Mouse (Mus musculus) forebrain, embryonic 11.5 days (tissue): ENCODE results near the gene Alox15. TPM values are rescaled to one million over a fixed set of nuclear protein-coding genes. Genes with fewer than 3 reads are reported as not detected.
"Not testable (repeated sequence)": the region's sequence is repeated elsewhere in the genome, so short reads cannot be mapped to it uniquely, and the experiment has no call there.

Experiments
- ATAC-seq: fragments of 200-750 bp; cut with Nextera tagmentation; replicated peaks from 2 replicates; pipeline ENCODE4 v1.8.0; 2017; ENCODE audit warnings: moderate TSS enrichment; ENCODE audit not compliant: low FRiP score
- DNase-seq: peaks from one replicate; pipeline ENCODE4 v3.0.0-alpha.2; 2017; ENCODE audit warnings: low spot score
- H3K27ac ChIP-seq: fragments of 300-500 bp; sonication (generic); 2 replicates; pipeline ENCODE4 v1.5.1; 2014; ENCODE audit warnings: low read depth, low read length
- H3K27me3 ChIP-seq: fragments of 300-500 bp; sonication (generic); 2 replicates; pipeline ENCODE4 v1.6.1; 2014; ENCODE audit warnings: mild to moderate bottlenecking, low read length, mixed read lengths; ENCODE audit not compliant: control insufficient read depth, insufficient read depth
- H3K36me3 ChIP-seq: fragments of 300-500 bp; sonication (generic); 2 replicates; pipeline ENCODE4 v1.6.1; 2014; ENCODE audit warnings: mild to moderate bottlenecking, low read length, moderate library complexity, mixed read lengths; ENCODE audit not compliant: control insufficient read depth, insufficient read depth
- H3K4me1 ChIP-seq: fragments of 300-500 bp; sonication (generic); replicated peaks from 2 replicates; pipeline ENCODE4 v1.6.1; 2014; ENCODE audit warnings: low read length, mixed read lengths; ENCODE audit not compliant: control insufficient read depth, insufficient read depth
- H3K4me2 ChIP-seq: fragments of 300-500 bp; sonication (generic); 2 replicates; pipeline ENCODE4 v1.6.1; 2014; ENCODE audit warnings: low read depth, mild to moderate bottlenecking, low read length, moderate library complexity, mixed read lengths; ENCODE audit not compliant: severe bottlenecking
- H3K4me3 ChIP-seq: fragments of 300-500 bp; sonication (generic); 2 replicates; pipeline ENCODE4 v1.5.1; 2014; ENCODE audit warnings: low read depth, low read length
- H3K9ac ChIP-seq: fragments of 300-500 bp; sonication (generic); 2 replicates; pipeline ENCODE4 v1.6.1; 2014; ENCODE audit warnings: low read length
- H3K9me3 ChIP-seq: fragments of 300-500 bp; sonication (generic); 2 replicates; pipeline ENCODE4 v1.6.1; 2016; ENCODE audit warnings: low read length, mixed read lengths; ENCODE audit not compliant: control insufficient read depth
- WGBS: fragments of 180-500 bp; shearing (Covaris S2); extraction: QIAGEN DNeasy Blood & Tissue Kit; methylation state at CpG from one replicate; pipeline ENCODE4 v1.1.7; 2014; 5-methylcytosine and 5-hydroxymethylcytosine counted together
- polyA plus RNA-seq: library from polyadenylated mRNA; unstranded; fragments of >200 nt; fragmentation: Nextera tagmentation; extraction: Ambion mirVana; gene quantifications from 2 replicates; pipeline ENCODE4 v1.2.1, GENCODE M21; 2014

Gene Alox15
- polyA plus RNA-seq, 1 experiment from 2014 or later, result 0.17 TPM

GRCm38 (mm10) chr11:70372396-70372795 is 20.6 kb upstream of the Alox15 start:
- no peak overlapping the region for H3K27ac ChIP-seq
- no peaks in the 10 kb centered on the region for H3K36me3 ChIP-seq
- DNase-seq (no peak), ATAC-seq (no peak)
- H3K4me1 ChIP-seq, result no peaks in the 10 kb centered on the region
- no peaks in the 10 kb centered on the region for H3K27me3 ChIP-seq
- no peak overlapping the region for H3K4me3 ChIP-seq
- H3K9ac ChIP-seq, result no peak overlapping the region
- no peaks in the 10 kb centered on the region for H3K9me3 ChIP-seq
- H3K4me2 ChIP-seq, result no peak overlapping the region

DNA sequence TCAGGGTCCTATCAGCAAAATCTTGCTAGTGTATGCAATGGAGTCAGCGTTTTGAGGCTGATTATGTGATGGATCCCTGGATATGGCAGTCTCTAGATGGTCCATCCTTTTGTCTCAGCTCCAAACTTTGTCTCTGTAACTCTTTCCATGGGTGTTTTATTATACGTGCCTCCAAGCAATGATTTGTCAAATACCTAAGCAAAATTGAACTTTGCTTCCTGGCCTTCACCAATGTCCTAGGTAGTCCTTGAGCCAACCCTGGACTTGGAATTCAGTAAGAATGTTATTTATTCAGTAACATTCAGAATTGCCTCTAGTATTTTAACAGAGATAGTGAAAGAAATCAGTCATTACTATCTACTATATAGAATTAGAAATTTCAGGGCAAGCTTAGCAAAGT is 16.8 kb upstream of the Alox15 start:
- not testable (repeated sequence) for H3K9ac ChIP-seq, H3K27ac ChIP-seq, H3K4me1 ChIP-seq, H3K36me3 ChIP-seq, H3K9me3 ChIP-seq, H3K27me3 ChIP-seq, DNase-seq, H3K4me2 ChIP-seq, H3K4me3 ChIP-seq, ATAC-seq
- 83% methylated on average over 2 of the region's 2 CpGs for WGBS

- not testable (repeated sequence) for H3K4me1 ChIP-seq, H3K4me3 ChIP-seq, H3K27me3 ChIP-seq, H3K36me3 ChIP-seq, H3K9me3 ChIP-seq, H3K9ac ChIP-seq, ATAC-seq, DNase-seq, H3K27ac ChIP-seq, H3K4me2 ChIP-seq
- WGBS, result 83% methylated on average over 6 of the region's 6 CpGs
Measured at GRCm38 (mm10) chr11:70367701-70368100, 15.9 kb upstream of the Alox15 start.

- 84% methylated on average over 9 of the region's 9 CpGs for WGBS
Measured at GRCm38 (mm10) chr11:70348630-70349029, 3.2 kb downstream of the Alox15 start.

GRCm38 (mm10) chr11:70347861-70348260 is 4.0 kb downstream of the Alox15 start:
- Histone ChIP-seq H3K4me1 (peaks cover 5% of the 10 kb centered on the region; the same call in 1 of the 2 replicates), H3K9me3 (no peaks in the 10 kb centered on the region), H3K27ac (no peak overlapping the region), H3K27me3 (peaks cover 18% of the 10 kb centered on the region), H3K4me3 (no peak overlapping the region), H3K9ac (no peak overlapping the region), H3K36me3 (no peaks in the 10 kb centered on the region), H3K4me2 (no peak overlapping the region)
- no peak for ATAC-seq
- peak; percentile 41 for DNase-seq
- WGBS, result 84% methylated on average over 10 of the region's 10 CpGs

More at GRCm38 (mm10) chr11:70348630-70349029, 3.2 kb downstream of the Alox15 start:
- Histone ChIP-seq H3K4me1 (peaks cover 5% of the 10 kb centered on the region; the same call in 1 of the 2 replicates), H3K9me3 (no peaks in the 10 kb centered on the region), H3K36me3 (no peaks in the 10 kb centered on the region), H3K9ac (no peak overlapping the region), H3K27ac (no peak overlapping the region), H3K4me3 (no peak overlapping the region), H3K27me3 (peaks cover 24% of the 10 kb centered on the region), H3K4me2 (no peak overlapping the region)
- DNase-seq (no peak), ATAC-seq (no peak)

DNA sequence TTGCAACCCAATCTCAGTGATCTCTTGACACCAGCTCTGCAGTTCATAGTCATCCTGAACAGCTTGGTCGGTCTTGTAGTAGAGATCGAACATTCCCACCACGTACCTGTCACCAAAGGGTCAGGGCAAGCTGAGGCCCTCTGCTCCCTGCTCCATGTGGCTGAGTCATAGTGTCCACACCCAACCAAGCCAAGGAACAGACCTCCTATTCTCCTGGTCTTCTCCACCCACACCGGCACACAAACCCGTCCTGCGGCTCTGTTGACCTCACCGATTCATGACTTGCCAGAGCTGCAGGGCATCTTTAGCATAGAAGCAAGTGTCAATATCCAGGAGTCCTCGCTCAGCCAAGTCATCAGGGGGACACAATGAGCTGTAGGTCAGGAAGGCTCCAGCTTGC is 6.3 kb downstream of the Alox15 start:
- no peak overlapping the region for H3K27ac ChIP-seq
- no peaks in the 10 kb centered on the region for H3K4me1 ChIP-seq
- DNase-seq, result peak; percentile 39
- H3K9me3 ChIP-seq, result no peaks in the 10 kb centered on the region
- no peak overlapping the region for H3K4me3 ChIP-seq
- H3K4me2 ChIP-seq, result no peak overlapping the region
- ATAC-seq, result no peak
- H3K9ac ChIP-seq, result no peak overlapping the region
- 93% methylated on average over 8 of the region's 8 CpGs for WGBS
- H3K27me3 ChIP-seq, result no peaks in the 10 kb centered on the region; the same call in 1 of the 2 replicates
- no peaks in the 10 kb centered on the region for H3K36me3 ChIP-seq

DNA sequence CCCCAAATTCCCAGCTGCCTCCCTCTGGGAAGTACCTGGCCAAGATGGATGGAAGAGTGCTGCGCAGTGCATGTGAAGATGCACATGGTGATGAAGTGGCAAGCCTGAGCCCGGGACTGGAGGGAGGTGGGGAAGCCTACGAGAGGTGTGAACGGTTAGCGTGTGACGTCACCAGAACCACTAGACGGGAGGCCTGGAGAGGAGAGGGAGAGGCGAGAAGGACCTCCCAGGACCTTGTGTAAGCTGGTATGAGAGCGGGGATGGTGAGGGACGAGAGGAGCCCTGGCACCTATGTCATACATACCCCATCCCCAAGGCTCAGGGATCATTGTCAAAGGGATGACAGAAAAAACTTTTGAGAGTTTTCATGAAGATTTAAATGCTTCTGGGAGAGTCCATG is 6.8 kb downstream of the Alox15 start:
- H3K9ac ChIP-seq, result no peak overlapping the region
- H3K36me3 ChIP-seq, result no peaks in the 10 kb centered on the region
- no peak overlapping the region for H3K4me2 ChIP-seq
- H3K4me1 ChIP-seq, result no peaks in the 10 kb centered on the region
- ATAC-seq (no peak), DNase-seq (peak; percentile 33)
- no peaks in the 10 kb centered on the region for H3K9me3 ChIP-seq
- H3K4me3 ChIP-seq, result no peak overlapping the region
- H3K27ac ChIP-seq, result no peak overlapping the region
- 90% methylated on average over 10 of the region's 10 CpGs for WGBS
- no peaks in the 10 kb centered on the region; the same call in 1 of the 2 replicates for H3K27me3 ChIP-seq

- H3K27me3 ChIP-seq, result no peaks in the 10 kb centered on the region
- H3K9ac ChIP-seq, result no peak overlapping the region
- H3K4me1 ChIP-seq, result no peaks in the 10 kb centered on the region
- no peak for ATAC-seq
- no peak overlapping the region for H3K4me3 ChIP-seq
- H3K4me2 ChIP-seq, result no peak overlapping the region
- no peak overlapping the region for H3K27ac ChIP-seq
- no peaks in the 10 kb centered on the region for H3K36me3 ChIP-seq
- DNase-seq, result peak; percentile 49
- WGBS, result 32% methylated on average over 7 of the region's 7 CpGs
- H3K9me3 ChIP-seq, result no peaks in the 10 kb centered on the region
Measured at GRCm38 (mm10) chr11:70339481-70339880, 12.3 kb downstream of the Alox15 start.

- H3K9ac ChIP-seq, result no peak overlapping the region
- H3K4me2 ChIP-seq, result no peak overlapping the region
- no peaks in the 10 kb centered on the region for H3K4me1 ChIP-seq
- H3K9me3 ChIP-seq, result no peaks in the 10 kb centered on the region
- peak; percentile 73 for DNase-seq
- no peak overlapping the region for H3K27ac ChIP-seq
- 33% methylated on average over 4 of the region's 4 CpGs for WGBS
- H3K27me3 ChIP-seq, result no peaks in the 10 kb centered on the region
- ATAC-seq, result no peak
- no peak overlapping the region for H3K4me3 ChIP-seq
- no peaks in the 10 kb centered on the region for H3K36me3 ChIP-seq
Measured at GRCm38 (mm10) chr11:70334477-70334876, 17.4 kb downstream of the Alox15 start.
